Mouse (Mus musculus): Measurements from ENCODE around the gene Gm13271. TPM values are rescaled to one million over a fixed set of nuclear protein-coding genes. Genes with fewer than 3 reads are reported as not detected.

Gene Gm13271
- not detected for total RNA-seq (2023)

GRCm38 (mm10) chr4:88754818-88755340 lies at the start of gene Gm13271:
Gene Gm13271, plus strand, starts transcription at chr4:88754868.

GRCm38 (mm10) chr4:88721791-88722721 lies 32.6 kb upstream of the Gm13271 start, which contains the start of the genes Gm26566 and Klhl9:
Gene Gm26566, plus strand, starts transcription at chr4:88721805.
Gene Klhl9, minus strand, starts transcription at chr4:88722465.

GRCm38 (mm10) chr4:88759610-88760268 lies 5.1 kb downstream of the Gm13271 start, which contains the start of gene Gm13283:
Gene Gm13283, plus strand, starts transcription at chr4:88760119.

GRCm38 (mm10) chr4:88773534-88773933 lies 18.9 kb downstream of the Gm13271 start, which contains the start of gene Gm13290:
Gene Gm13290, plus strand, starts transcription at chr4:88773834.

GRCm38 (mm10) chr4:88776622-88777021 lies 22.0 kb downstream of the Gm13271 start, which contains the start of gene Gm13289:
Gene Gm13289, plus strand, starts transcription at chr4:88776922.

GRCm38 (mm10) chr4:88779550-88779949 lies 24.9 kb downstream of the Gm13271 start, which contains the start of gene Gm13272:
Gene Gm13272, plus strand, starts transcription at chr4:88779850.

GRCm38 (mm10) chr4:88781831-88782230 lies 27.2 kb downstream of the Gm13271 start, which contains the start of gene Ifnz:
Gene Ifnz, plus strand, starts transcription at chr4:88782131.

GRCm38 (mm10) chr4:88785409-88785808 lies 30.7 kb downstream of the Gm13271 start, which contains the start of gene Gm13276:
Gene Gm13276, plus strand, starts transcription at chr4:88785709.

GRCm38 (mm10) chr4:88788402-88788801 lies 33.7 kb downstream of the Gm13271 start, which contains the start of gene Gm13277:
Gene Gm13277, plus strand, starts transcription at chr4:88788632.

GRCm38 (mm10) chr4:88791250-88791649 lies 36.6 kb downstream of the Gm13271 start, which contains the start of gene Gm13278:
Gene Gm13278, plus strand, starts transcription at chr4:88791550.

GRCm38 (mm10) chr4:88793936-88794675 lies 39.4 kb downstream of the Gm13271 start, which contains the start of gene Gm13275:
Gene Gm13275, plus strand, starts transcription at chr4:88794487.

GRCm38 (mm10) chr4:88797097-88797496 lies 42.4 kb downstream of the Gm13271 start, which contains the start of gene Gm13279:
Gene Gm13279, plus strand, starts transcription at chr4:88797397.

GRCm38 (mm10) chr4:88799365-88799764 lies 44.7 kb downstream of the Gm13271 start, which contains the start of gene Gm13285:
Gene Gm13285, plus strand, starts transcription at chr4:88799665.

GRCm38 (mm10) chr4:88802954-88803353 lies 48.3 kb downstream of the Gm13271 start, which contains the start of gene Gm13287:
Gene Gm13287, plus strand, starts transcription at chr4:88803254.

Other genes starting within 250 kb of the Gm13271 start
- not detected for gene Ifnb1, start 232.1 kb upstream of the Gm13271 start, total RNA-seq (2023)
- not detected for gene Ifna15, start 196.6 kb upstream of the Gm13271 start, total RNA-seq (2023)
- gene Ifna14, start 183.1 kb upstream of the Gm13271 start, total RNA-seq (2023) = not detected
- gene Ifna9, start 162.5 kb upstream of the Gm13271 start, total RNA-seq (2023) = not detected
- gene Ifna12, start 151.5 kb upstream of the Gm13271 start, total RNA-seq (2023) = not detected
- gene C87499, start 120.5 kb upstream of the Gm13271 start, total RNA-seq (2023) = not detected
- gene Ifna13, start 110.4 kb upstream of the Gm13271 start, total RNA-seq (2023) = not detected
- gene Ifna16, start 77.9 kb upstream of the Gm13271 start, total RNA-seq (2023) = not detected
- not detected for gene Ifna2, start 71.0 kb upstream of the Gm13271 start, total RNA-seq (2023)
- gene Ifnab, start 63.5 kb upstream of the Gm13271 start, total RNA-seq (2023) = not detected
- gene Gm26566, start 33.1 kb upstream of the Gm13271 start, total RNA-seq (2023) = under 1 TPM in 1 of 2 experiments, not detected in 1; 0.40 TPM
- gene Klhl9, start 32.4 kb upstream of the Gm13271 start, total RNA-seq (2023) = 10 to 100 TPM; 51.0 to 52.2 TPM
- not detected for gene Gm13283, start 5.3 kb downstream of the Gm13271 start, total RNA-seq (2023)
- not detected for gene Gm13290, start 19.0 kb downstream of the Gm13271 start, total RNA-seq (2023)
- gene Gm13289, start 22.1 kb downstream of the Gm13271 start, total RNA-seq (2023) = not detected
- not detected for gene Gm13272, start 25.0 kb downstream of the Gm13271 start, total RNA-seq (2023)
- gene Ifnz, start 27.3 kb downstream of the Gm13271 start, total RNA-seq (2023) = under 1 TPM in 1 of 2 experiments, not detected in 1; 0.70 TPM
- not detected for gene Gm13276, start 30.8 kb downstream of the Gm13271 start, total RNA-seq (2023)
- not detected for gene Gm13277, start 33.8 kb downstream of the Gm13271 start, total RNA-seq (2023)
- gene Gm13278, start 36.7 kb downstream of the Gm13271 start, total RNA-seq (2023) = not detected
- not detected for gene Gm13275, start 39.6 kb downstream of the Gm13271 start, total RNA-seq (2023)
- gene Gm13279, start 42.5 kb downstream of the Gm13271 start, total RNA-seq (2023) = not detected
- gene Gm13285, start 44.8 kb downstream of the Gm13271 start, total RNA-seq (2023) = under 1 TPM in 1 of 2 experiments, not detected in 1; 0.29 TPM
- not detected for gene Gm13287, start 48.4 kb downstream of the Gm13271 start, total RNA-seq (2023)
- not detected for gene Gm13288, start 50.7 kb downstream of the Gm13271 start, total RNA-seq (2023)
- not detected for gene Ifna7, start 61.4 kb downstream of the Gm13271 start, total RNA-seq (2023)
- not detected for gene Ifna11, start 65.1 kb downstream of the Gm13271 start, total RNA-seq (2023)
- not detected for gene Ifna6, start 72.5 kb downstream of the Gm13271 start, total RNA-seq (2023)
- gene Ifna5, start 80.7 kb downstream of the Gm13271 start, total RNA-seq (2023) = not detected
- gene Ifna4, start 87.0 kb downstream of the Gm13271 start, total RNA-seq (2023) = not detected
- not detected for gene Ifna1, start 95.2 kb downstream of the Gm13271 start, total RNA-seq (2023)
- gene Ifne, start 125.3 kb downstream of the Gm13271 start, total RNA-seq (2023) = not detected

All from neutrophil, adult 83 days (primary cell).